Mouse (Mus musculus) layer of hippocampus, adult 9-10 months (tissue): Measurements from ENCODE around the gene Ptx4.
"Not testable (repeated sequence)": the region's sequence is repeated elsewhere in the genome, so short reads cannot be mapped to it uniquely, and the experiment has no call there.

Experiments used
- DNase-seq: peaks from one replicate; pipeline ENCODE4 v3.0.0; 2022; ENCODE audit warnings: low spot score

Ptx4 gene

DNA sequence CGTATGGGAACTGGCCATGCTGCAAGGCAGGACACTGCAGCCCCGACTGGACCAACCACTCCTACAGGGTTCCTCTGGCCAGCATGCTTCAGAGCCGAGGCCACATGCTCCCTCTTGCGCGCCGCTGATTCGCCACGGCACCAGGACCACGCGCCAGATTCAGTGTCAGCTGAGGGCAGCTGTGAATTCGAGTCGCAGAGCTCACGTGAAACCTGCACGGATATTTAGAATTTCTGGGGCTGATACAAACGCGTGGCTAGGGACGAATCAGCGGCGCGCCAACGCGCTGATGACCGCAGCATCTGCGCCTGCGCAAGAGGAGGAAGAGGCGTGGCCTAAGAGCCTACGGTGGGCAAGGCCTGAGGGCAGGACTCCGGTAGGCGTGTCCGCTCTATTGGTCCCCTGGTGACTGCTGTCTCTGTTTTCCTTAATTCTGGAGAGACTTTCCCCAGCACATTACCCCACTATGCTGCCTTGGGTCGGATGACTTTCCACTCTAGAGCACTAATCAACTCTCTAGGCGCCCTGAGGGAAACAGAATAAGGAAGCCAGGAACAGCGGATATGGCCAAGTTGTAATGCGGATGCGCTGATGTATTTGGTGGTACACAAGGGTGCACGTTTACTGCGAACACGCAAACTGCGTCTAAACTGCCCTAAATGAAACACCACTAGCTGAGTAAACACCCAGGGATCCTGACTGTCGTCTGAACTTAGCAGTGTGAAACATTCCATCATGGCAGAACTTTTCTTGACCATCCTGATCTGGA is 4.7 kb upstream of the Ptx4 start, which contains the start of gene Telo2:
Gene Telo2 (minus strand): TSS at position 304 of the 769 bp plus-strand sequence.
- peak; percentile 78 for DNase-seq

DNA sequence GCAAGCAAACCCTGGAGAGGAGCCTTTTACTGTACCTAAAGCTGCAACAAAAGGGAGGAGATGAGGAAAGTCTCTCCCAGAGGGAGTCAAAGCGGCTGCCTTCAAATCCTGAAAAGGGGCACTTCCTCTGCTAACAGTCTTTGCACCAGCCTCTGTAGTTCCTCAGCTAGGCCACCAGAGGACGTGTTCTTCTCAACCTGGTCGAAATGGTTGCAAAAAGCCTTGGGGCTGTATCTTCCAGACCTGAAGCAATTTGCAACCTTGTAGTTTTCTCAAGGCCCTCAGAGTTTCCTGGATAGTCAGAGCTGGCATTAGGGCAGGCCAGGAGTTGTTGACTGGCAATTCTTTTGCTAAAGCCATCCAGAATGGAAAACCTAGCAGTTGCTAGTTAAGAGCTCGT is 3.3 kb upstream of the Ptx4 start:
- DNase-seq: no peak

DNA sequence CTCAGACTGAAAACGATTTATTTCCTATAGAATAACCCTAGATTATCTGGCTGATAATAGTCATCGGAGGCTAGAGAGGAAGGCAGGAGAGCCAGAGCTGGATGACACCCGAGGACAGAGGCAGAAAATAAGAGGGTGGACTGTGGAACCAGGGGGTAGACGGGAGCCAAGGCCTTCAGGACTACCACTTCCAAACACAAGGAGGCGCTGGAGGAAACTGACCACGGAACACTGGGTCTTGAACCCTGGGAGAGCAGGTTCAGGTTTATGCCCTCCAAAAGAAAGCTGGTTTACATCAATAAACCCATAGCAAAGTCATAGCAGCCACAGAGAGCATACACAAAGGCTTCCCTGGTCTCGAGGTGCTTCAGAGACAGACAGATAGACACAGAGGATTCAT is 3.4 kb downstream of the Ptx4 start:
- no peak for DNase-seq

DNA sequence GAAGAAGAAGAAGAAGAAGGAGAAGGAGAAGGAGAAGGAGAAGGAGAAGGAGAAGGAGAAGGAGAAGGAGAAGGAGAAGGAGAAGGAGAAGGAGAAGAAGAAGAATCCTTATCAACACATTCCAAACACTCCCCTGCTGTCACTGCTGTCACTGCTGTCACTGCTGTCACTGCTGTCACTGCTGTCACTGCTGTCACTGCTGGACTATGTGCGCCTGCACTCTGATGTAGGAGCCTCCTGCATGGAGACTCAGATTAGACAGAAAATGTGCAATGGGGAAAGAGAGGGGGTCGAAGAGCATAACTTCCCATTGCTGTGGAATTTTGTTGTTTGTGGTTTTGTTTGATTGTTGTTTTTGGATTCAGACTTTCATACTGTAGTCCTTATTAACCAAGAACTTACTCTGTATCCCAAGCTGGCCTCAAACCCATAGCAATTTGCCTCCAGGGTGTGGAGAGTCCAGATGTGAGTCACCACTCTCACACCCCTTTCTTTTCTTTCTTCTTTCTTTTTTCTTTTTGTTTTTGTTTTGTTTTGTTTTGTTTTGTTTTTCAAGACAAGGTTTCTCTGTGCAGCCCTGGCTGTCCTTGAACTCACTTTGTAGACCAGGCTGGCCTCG is 5.0 kb downstream of the Ptx4 start:
- DNase-seq: not testable (repeated sequence)

DNA sequence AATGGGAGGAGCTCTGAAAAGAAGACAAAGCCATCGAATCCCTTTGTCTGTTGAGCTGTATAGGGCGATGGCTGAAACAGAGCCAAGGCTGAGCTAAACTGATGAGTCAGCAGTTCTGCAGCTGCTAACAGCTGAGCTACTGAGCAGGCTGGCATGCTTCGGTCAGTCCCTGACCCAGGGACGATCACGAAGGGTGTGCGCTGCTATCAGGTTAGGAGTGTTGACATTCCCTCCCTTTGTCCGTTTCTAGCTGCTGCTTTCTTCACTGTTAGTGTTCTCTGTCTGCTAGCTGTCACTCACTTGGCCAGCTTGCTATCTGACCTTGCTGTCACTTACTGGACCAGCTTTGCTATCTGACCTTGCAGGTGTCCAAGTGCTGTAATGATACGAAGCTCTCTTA is 6.5 kb downstream of the Ptx4 start:
- no peak for DNase-seq

DNA sequence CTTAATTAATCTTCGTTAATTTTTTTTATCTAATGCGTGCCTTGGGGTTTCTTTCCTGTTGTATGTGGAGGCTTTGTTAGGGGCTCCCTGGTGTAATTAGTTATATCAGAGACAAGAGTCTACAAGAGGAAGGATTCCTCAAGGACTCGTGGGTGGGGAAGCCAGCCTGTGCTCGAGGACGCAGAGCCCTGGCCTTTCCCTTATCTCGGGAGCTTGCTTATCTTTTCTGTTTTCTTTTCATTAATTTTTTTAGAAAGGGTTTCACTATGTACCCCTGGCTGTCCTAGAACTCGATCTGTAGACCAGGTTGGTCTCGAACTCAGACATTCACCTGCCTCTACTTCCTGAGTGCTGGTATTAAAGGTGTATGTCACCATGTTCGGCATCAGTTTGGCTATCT is 7.1 kb downstream of the Ptx4 start:
- no peak for DNase-seq

DNA sequence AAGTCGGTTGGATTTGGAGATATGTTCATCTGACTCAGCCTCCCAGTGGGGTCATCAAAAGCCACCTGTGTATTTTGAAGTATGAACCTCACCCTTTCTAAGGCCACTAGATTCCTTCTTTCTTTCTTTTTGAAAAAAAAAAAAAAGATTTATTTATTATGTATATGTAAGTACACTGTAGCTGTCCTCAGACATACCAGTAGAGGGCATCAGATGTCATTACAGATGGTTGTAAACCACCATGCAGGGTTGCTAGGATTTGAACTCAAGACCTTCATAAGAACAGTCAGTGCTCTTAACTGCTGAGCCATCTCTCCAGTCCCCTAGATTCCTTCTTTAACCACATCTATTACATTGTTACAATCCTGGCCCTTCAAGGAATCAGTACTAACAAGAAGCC is 9.5 kb downstream of the Ptx4 start:
- no peak for DNase-seq

DNA sequence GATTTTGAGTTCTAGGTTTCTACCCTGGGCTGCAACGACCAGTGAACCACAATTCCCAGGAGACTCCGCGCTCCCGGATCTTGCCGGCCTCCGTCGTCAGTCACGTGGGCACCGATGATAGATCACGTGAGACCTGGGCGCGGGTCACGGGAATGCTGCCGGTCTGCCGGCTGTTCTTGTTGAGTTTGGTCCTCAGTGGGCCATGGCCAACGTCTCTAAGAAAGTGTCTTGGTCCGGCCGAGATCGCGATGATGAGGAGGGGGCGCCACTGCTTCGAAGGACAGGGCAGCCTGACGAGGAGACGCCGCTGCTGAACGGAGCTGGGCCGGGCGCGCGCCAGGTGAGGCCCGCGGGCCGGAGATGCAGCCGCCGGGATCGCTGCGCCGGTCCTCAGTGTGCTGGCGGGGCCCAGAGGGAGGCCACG is 12.7 kb downstream of the Ptx4 start, which contains the start of gene Clcn7:
Gene Clcn7 (plus strand): TSS at position 117 of the 424 bp plus-strand sequence.
- peak; percentile 84 for DNase-seq

DNA sequence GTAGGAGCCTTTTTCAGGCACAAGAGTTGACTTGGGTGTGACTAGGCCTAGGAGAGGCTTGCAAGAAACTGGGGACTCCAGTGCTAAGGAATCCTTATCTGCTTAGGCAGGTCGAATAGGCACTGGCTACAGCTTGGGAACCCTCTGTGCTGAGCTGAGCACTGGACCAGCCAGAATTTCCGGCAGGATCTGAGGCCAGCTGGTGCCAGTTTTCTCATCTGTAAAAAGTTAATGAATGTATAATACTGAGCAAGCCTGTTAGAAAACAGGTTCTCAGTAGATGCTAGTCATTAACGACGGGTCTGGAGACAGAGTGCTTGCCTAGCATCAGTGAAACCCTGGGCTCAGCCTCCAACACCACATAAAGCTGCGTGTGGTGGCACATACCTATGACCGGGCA is 15.1 kb downstream of the Ptx4 start:
- DNase-seq: no peak

DNA sequence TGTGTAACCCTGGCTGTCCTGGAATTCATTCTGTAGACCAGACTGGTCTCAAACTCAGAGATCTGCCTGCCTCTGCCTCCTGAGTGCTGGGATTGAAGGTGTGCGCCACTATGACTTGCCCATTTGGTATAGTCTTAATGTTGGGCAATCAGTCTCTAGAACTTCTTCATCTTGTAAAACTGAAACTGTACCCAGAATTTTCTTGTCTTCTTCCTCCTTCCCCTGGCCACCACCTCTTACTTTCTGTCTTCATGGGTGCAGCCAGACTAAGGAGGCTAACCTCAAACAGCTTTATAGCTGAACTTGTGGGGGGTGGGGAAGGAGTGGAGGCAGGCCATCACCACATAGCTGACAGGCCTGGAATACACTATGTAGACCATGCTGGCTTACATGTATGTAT is 18.2 kb downstream of the Ptx4 start:
- DNase-seq: no peak

DNA sequence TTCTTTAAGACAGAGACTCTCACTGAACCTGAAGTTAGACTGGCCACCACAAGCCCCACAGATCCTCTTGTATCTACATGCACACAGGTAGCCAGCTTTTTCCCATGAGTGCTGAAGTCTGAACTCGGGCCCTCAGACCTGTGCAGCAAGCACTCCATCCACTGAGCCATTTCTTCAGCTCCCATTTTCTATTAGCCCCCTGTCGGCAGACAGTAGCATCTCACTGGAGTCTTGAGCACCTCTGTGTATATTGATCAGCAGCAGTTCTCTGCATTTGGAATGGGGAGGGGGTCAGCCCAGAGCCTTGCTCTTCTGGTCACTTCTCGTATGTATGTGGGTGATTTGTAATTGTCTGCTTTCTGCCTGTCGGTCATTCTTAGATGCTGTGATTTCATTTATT is 19.4 kb downstream of the Ptx4 start:
- no peak for DNase-seq

DNA sequence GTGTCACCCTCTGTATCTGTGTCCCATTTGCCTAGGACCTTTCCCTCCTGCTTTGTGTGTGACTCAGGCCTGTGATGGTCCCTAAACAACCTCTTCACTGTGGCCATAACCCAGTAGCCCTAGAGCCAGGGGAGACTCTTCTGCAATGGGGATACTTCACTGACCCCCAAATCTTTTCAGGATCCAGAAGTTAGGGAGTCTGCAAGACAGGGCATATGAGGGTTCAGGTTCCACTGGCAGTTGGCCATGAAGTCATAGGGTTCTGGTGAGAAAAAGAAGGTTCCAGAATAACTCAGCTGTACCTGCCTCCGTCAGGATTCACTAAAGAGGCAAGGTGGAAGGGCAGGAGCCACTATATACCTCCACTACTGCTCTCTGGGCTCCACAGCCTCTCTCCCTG is 41.6 kb downstream of the Ptx4 start, which contains the start of gene Ccdc154:
Gene Ccdc154 (plus strand): TSS at position 301 of the 400 bp plus-strand sequence.
- DNase-seq: no peak

DNA sequence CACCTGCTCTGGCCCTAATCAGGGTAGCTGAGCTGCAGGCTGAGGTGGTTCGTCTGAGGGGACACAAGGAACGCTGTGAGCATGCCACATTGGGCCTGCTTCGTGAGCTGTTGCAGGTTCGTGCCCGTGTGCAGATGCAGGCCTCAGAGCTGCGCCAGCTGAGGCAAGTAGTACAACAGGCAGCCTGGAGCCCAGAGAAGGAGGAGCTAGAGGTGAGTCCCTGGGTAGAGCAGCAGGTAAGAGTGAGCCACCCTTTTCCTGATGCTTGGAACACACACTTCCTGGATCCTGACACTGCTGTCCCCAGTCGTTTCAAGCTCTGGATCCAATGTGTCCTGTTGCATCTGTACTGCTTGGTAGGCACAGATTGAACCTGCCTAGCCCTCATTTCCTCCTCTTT is 42.8 kb downstream of the Ptx4 start:
- no peak for DNase-seq

DNA sequence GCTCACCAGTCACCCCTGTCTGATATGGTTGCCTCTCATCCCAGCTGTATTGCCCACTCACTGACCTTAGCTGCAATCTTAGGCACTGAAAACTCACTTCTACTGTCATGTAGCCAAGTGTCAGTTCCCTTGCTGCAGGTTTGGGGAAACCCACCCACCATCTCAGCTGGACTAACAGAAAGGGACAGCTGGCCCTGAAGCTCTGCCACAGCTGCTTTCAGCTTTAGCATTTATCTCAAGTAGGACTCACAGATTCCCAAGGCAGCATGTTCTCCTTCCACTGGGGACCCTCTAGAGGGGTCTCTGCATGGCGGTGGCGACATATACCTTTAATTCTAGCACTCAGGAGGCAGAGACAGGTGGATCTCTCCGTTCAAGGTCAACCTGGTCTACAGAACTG is 44.2 kb downstream of the Ptx4 start:
- no peak for DNase-seq

DNA sequence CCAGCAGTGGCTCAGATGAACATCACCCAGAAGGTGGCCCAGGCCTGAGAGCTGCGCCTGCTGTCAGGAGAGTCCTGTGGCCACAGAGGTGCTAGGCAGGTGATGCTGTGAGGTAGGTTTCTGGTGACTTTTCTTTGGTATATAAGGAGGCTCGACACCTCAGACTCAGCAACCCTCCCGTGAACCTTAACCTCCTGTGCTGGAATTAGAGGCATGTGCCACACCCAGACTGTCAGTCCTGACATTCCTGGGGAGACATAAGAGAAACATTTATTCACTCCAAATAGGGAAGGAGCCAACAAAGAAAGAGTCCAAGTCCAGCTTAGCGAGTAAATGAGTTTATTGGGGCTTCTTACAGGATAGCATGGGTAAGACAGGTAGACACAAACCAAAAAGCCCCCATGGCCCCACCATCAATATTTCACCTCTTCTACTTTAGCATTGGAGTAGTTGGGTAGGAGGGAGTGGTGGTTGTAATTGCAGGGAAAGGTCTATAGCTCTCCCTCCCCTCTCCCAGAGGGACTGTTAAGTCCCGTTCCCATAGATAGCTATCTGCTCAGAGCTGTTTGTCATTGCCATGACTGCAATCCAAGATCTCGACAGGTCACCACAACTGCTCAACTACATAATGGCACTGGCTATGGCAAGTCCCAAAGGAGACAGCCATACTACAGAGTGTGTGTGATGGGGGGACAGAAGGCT is 45.6 kb downstream of the Ptx4 start:
- DNase-seq: no peak

DNA sequence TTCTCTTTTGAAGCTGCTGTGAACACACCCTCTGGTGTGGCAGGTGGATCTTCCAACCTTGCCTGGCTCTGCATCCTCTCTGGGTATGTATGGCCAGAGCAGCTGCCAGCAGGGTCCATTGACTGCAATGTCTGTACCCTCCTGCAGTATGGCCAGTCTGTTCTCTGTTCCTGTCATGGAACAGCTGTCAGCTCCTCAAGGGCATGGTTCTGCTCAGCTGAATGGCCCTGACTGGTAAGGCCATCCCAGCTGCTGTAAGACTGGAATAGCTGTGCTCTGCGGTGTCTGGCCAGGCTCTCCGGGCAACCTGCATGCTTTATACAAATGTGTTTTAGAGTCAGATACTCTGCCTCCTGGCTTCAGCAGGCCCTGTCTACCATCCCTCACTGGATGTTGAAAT is 49.1 kb downstream of the Ptx4 start:
- no peak for DNase-seq

DNA sequence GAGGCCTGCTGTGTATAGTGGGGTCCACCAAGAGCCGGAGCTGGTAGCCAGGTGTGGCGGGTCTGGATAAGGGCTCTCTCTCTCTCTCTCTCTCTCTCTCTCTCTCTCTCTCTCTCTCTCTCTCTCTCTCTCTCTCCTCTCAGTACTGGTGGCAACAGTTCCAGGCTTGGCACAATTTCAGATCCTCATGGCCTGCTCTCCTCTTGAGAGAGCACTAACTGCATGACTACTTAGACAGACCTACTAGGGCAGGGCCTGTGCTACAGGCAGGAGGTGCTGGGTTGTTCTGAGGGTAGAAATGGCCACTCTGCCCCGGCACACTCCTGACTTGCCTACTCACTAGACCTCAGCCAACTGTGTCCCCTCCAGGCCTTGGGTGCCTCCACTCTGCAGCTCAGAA is 52.0 kb downstream of the Ptx4 start:
- no peak for DNase-seq
